Mouse (Mus musculus) ES-E14 (cell line): ENCODE data around the gene Khk. TPM values are rescaled to one million over a fixed set of nuclear protein-coding genes. Genes with fewer than 3 reads are reported as not detected.

Experiments used
- DNase-seq: peaks from one replicate; pipeline ENCODE4 v3.0.0-alpha.2; 2013; ENCODE audit warnings: low read depth, low spot score
- H3K27ac ChIP-seq: 2 replicates; pipeline ENCODE4 v1.5.1; 2012; ENCODE audit warnings: low read depth, mild to moderate bottlenecking, low read length, moderate library complexity, mixed read lengths; ENCODE audit not compliant: poor library complexity, insufficient read depth, severe bottlenecking
- H3K36me3 ChIP-seq: 2 replicates; pipeline ENCODE4 v1.6.1; 2012; ENCODE audit warnings: mild to moderate bottlenecking, low read length, moderate library complexity, mixed read lengths; ENCODE audit not compliant: control insufficient read depth, poor library complexity, insufficient read depth, severe bottlenecking
- H3K4me1 ChIP-seq, 2 experiments: fragments of 150-350 bp in 1 of 2; sonication (generic) in 1 of 2; 2 replicates each; pipeline ENCODE4 v1.6.1; 2012; ENCODE audit warnings: low read length in 2 of 2, mild to moderate bottlenecking in 1 of 2, mixed read lengths in 1 of 2; ENCODE audit not compliant: control insufficient read depth in 2 of 2, insufficient read depth in 2 of 2, poor library complexity in 1 of 2
- H3K4me3 ChIP-seq, 2 experiments: fragments of 150-350 bp in 1 of 2; sonication (generic) in 1 of 2; 2 replicates each; pipeline ENCODE4 v1.5.1; 2012; ENCODE audit warnings: low read length in 2 of 2, low read depth in 1 of 2, mild to moderate bottlenecking in 1 of 2, mixed read lengths in 1 of 2; ENCODE audit not compliant: insufficient read depth in 1 of 2, poor library complexity in 1 of 2, severe bottlenecking in 1 of 2
- H3K9ac ChIP-seq: 2 replicates; pipeline ENCODE4 v1.6.1; 2012; ENCODE audit warnings: low read depth, mild to moderate bottlenecking, low read length, mixed read lengths; ENCODE audit not compliant: poor library complexity, insufficient read depth, severe bottlenecking
- H3K9me3 ChIP-seq: fragments of 150-350 bp; sonication (generic); 2 replicates; pipeline ENCODE4 v1.6.1; 2012; ENCODE audit warnings: low read depth, mild to moderate bottlenecking, low read length; ENCODE audit not compliant: control insufficient read depth, insufficient read depth
- CHD2 ChIP-seq: IDR thresholded peaks from 2 replicates; pipeline ENCODE4 v1.6.1; 2014; ENCODE audit warnings: mild to moderate bottlenecking, low read depth, low read length, inconsistent platforms
- HCFC1 ChIP-seq: IDR thresholded peaks from 2 replicates; pipeline ENCODE4 v1.6.1; 2012; ENCODE audit warnings: low read length, inconsistent platforms, borderline replicate concordance; ENCODE audit not compliant: insufficient read depth
- MAFK ChIP-seq: IDR thresholded peaks from 2 replicates; pipeline ENCODE4 v1.6.1; 2014; ENCODE audit warnings: mild to moderate bottlenecking, low read depth, low read length, inconsistent platforms; ENCODE audit not compliant: insufficient read depth
- ZC3H11A ChIP-seq: IDR thresholded peaks from 2 replicates; pipeline ENCODE4 v1.6.1; 2012; ENCODE audit warnings: low read depth, mild to moderate bottlenecking, inconsistent platforms, low read length, borderline replicate concordance
- ZNF384 ChIP-seq: IDR thresholded peaks from 2 replicates; pipeline ENCODE4 v1.6.1; 2012; ENCODE audit warnings: low read depth, low read length, inconsistent platforms
- in situ Hi-C, 2 experiments: fragments of 600-800 bp; cut with MboI; formaldehyde crosslinking; loops; one replicate each; pipeline ENCODE4 v1.15.1; 2025; ENCODE audit warnings: low sequenced_read_pairs in 2 of 2, inconsistent platforms in 1 of 2; ENCODE audit not compliant: unreplicated experiment in 2 of 2
- total RNA-seq: library from RNA; depleted of rRNA; stranded (reverse); fragments of 300-350 nt; gene quantifications from 2 replicates; pipeline ENCODE4 v1.2.3, GENCODE M21; 2012; rRNA removed

Khk gene
- total RNA-seq, 1 experiment: 14.9 TPM

DNA sequence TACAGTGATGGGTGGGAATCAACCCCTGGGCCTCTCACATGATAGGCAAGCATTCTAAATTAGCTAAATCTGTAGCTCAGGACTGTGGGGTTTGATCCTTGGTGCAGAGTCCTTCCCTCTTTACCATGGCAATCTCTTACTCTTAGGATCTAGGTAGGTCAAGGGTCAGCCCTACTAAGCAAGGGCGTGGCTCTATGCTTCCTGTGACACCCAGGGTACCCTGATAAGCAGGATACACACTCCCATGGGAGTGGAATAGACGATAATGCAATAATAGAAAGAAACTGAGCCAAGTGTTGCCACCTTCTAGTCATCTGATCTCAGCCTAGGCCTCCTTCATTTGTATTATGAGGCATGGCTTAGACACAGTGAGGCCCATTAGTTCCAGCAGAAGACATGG is 48.2 kb downstream of the Khk start:
- no peaks in the 10 kb centered on the region for H3K9me3 ChIP-seq
- H3K27ac ChIP-seq: no peak overlapping the region
- no peak for DNase-seq
- no peak for TF ChIP-seq ZNF384
- TF ChIP-seq ZC3H11A: no peak
- no peak for TF ChIP-seq CHD2
- TF ChIP-seq MAFK: no peak
- no peak overlapping the region for H3K4me3 ChIP-seq
- in situ Hi-C loops: no loop called here
- H3K9ac ChIP-seq: no peak overlapping the region
- H3K4me1 ChIP-seq: no peaks in the 10 kb centered on the region
- no peaks in the 10 kb centered on the region for H3K36me3 ChIP-seq

DNA sequence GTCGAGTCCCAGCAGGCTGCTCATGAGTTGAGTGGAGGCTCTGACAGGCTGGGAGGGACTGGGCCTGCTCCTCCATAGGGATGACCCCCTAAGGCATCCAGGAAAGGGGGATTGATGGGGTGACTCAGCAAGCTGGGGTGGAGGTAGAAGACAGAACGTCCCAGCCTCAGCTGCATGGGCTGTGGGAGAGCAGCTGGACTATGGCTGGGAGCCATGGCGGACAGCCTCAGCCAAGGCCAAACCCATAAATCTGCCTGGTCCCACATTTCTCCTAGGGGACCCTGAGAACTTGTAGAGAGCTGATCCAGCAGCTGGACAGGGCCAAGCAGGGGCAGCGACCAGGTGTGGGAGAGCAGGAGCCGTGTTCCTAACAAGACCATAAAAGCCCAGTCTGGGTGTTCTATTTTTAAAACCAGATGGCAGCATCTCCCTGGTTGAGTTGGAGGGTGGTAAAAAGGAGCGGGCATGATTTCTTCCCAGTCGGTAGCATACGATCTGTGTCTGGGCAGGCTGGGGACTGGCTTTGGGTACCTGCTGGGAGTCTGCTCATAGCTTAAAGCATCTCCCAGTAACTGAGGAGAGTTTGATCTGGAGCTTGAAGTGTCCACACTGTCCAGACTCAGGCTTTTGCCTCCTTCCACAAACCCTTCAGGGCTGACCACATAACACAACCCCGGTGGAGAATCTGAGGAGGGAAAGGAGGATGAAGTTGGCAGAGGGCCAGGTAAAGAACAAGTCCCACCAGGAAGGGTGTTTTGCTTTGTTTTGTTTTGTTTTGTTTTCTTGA is 53.8 kb downstream of the Khk start:
- TF ChIP-seq HCFC1 (no peak), CHD2 (no peak), ZC3H11A (no peak), ZNF384 (no peak), MAFK (no peak)
- in situ Hi-C loops: no loop called here
- H3K4me1 ChIP-seq: no peaks in the 10 kb centered on the region
- no peak overlapping the region for H3K4me3 ChIP-seq
- no peak for DNase-seq
- no peak overlapping the region for H3K27ac ChIP-seq
- H3K9me3 ChIP-seq: no peaks in the 10 kb centered on the region
- H3K9ac ChIP-seq: no peak overlapping the region
- no peaks in the 10 kb centered on the region for H3K36me3 ChIP-seq

Other genes with a start within 250 kb of the Khk start
- gene Dpysl5, start 209.9 kb upstream of the Khk start, total RNA-seq: 5.3 and 12.4 TPM in 2 replicates
- gene Mapre3, start 106.8 kb upstream of the Khk start, total RNA-seq: 2.3 and 3.8 TPM in 2 replicates
- 66.9 and 90.3 TPM in 2 replicates for gene Tmem214, start 53.4 kb upstream of the Khk start, total RNA-seq
- 17.0 and 19.7 TPM in 2 replicates for gene Agbl5, start 32.7 kb upstream of the Khk start, total RNA-seq
- 203 and 229 TPM in 2 replicates for gene Ost4, start 13.6 kb upstream of the Khk start, total RNA-seq
- 14.3 and 16.6 TPM in 2 replicates for gene Emilin1, start 8.0 kb upstream of the Khk start, total RNA-seq
- 14.7 and 21.5 TPM in 2 replicates for gene Cgref1, start 24.2 kb downstream of the Khk start, total RNA-seq
- gene Preb, start 38.9 kb downstream of the Khk start, total RNA-seq: 94.2 and 96.4 TPM in 2 replicates
- 0.05 and 0.27 TPM in 2 replicates for gene Tcf23, start 47.2 kb downstream of the Khk start, total RNA-seq
- gene Atraid, start 126.9 kb downstream of the Khk start, total RNA-seq: 53.7 and 64.5 TPM in 2 replicates
- gene Slc5a6, start 127.5 kb downstream of the Khk start, total RNA-seq: 44.1 and 51.3 TPM in 2 replicates
- 154 and 258 TPM in 2 replicates for gene Cad, start 133.3 kb downstream of the Khk start, total RNA-seq
- gene Dnajc5g, start 184.9 kb downstream of the Khk start, total RNA-seq: 0.37 and 0.67 TPM in 2 replicates
- gene Slc30a3, start 186.8 kb downstream of the Khk start, total RNA-seq: 1.5 and 2.5 TPM in 2 replicates
- 1.3 and 2.3 TPM in 2 replicates for gene Trim54, start 195.3 kb downstream of the Khk start, total RNA-seq
- not detected in 2 replicates for gene Ucn, start 217.4 kb downstream of the Khk start, total RNA-seq
- gene Mpv17, start 232.8 kb downstream of the Khk start, total RNA-seq: 43.1 and 45.7 TPM in 2 replicates